Mouse (Mus musculus) liver, embryonic 14.5 days (tissue): ENCODE measurements around the gene Pttg1ip. TPM values are rescaled to one million over a fixed set of nuclear protein-coding genes. Genes with fewer than 3 reads are reported as not detected.
A peak's percentile ranks its signal among the peaks of the same experiment; 100 is the strongest.

Experiments used
- ATAC-seq: fragments of 200-750 bp; cut with Nextera tagmentation; 2 replicates; pipeline ENCODE4 v1.8.0; 2017; ENCODE audit warnings: moderate number of reproducible peaks, mild to moderate bottlenecking, moderate library complexity; ENCODE audit not compliant: insufficient read depth
- DNase-seq, 3 experiments: peaks; one replicate each; pipeline ENCODE4 v3.0.0-alpha.2; 2012 to 2013; ENCODE audit warnings: low read depth in 3 of 3, low spot score in 3 of 3
- H3K27ac ChIP-seq: fragments of 300-500 bp; sonication (generic); 2 replicates; pipeline ENCODE4 v1.5.1; 2014; ENCODE audit warnings: moderate library complexity, mild to moderate bottlenecking, control low read depth, inconsistent platforms
- H3K27me3 ChIP-seq: fragments of 300-500 bp; sonication (generic); 2 replicates; pipeline ENCODE4 v1.6.1; 2014; ENCODE audit warnings: mild to moderate bottlenecking, low read length, moderate library complexity; ENCODE audit not compliant: control insufficient read depth, insufficient read depth
- H3K36me3 ChIP-seq: fragments of 300-500 bp; sonication (generic); replicated peaks from 2 replicates; pipeline ENCODE4 v1.6.1; 2014; ENCODE audit warnings: low read depth; ENCODE audit not compliant: control insufficient read depth, insufficient read depth
- H3K4me1 ChIP-seq, 2 experiments: fragments of 200-500 bp in 1 of 2; fragments of 300-500 bp in 1 of 2; sonication (generic) in 1 of 2; replicated peaks; 2 replicates each; pipeline ENCODE4 v1.6.1; 2012 to 2014; ENCODE audit warnings: antibody characterized with exemption in 1 of 2, inconsistent platforms in 1 of 2, low read length in 1 of 2; ENCODE audit not compliant: control insufficient read depth in 2 of 2, insufficient read depth in 2 of 2
- H3K4me2 ChIP-seq: fragments of 300-500 bp; sonication (generic); 2 replicates; pipeline ENCODE4 v1.6.1; 2014; ENCODE audit warnings: low read depth, mild to moderate bottlenecking, control low read depth, moderate library complexity
- H3K4me3 ChIP-seq, 2 experiments: fragments of 200-500 bp in 1 of 2; fragments of 300-500 bp in 1 of 2; sonication (generic) in 1 of 2; 2 replicates each; pipeline ENCODE4 v1.5.1; 2012 to 2014; ENCODE audit warnings: low read depth in 2 of 2, low read length in 2 of 2, mild to moderate bottlenecking in 2 of 2, control low read depth in 1 of 2, inconsistent platforms in 1 of 2, moderate library complexity in 1 of 2; ENCODE audit not compliant: insufficient read depth in 1 of 2
- H3K9ac ChIP-seq: fragments of 300-500 bp; sonication (generic); replicated peaks from 2 replicates; pipeline ENCODE4 v1.6.1; 2014; ENCODE audit warnings: mild to moderate bottlenecking, control low read depth, moderate library complexity
- H3K9me3 ChIP-seq: fragments of 300-500 bp; sonication (generic); 2 replicates; pipeline ENCODE4 v1.6.1; 2016; ENCODE audit warnings: low read length, mixed read lengths; ENCODE audit not compliant: control insufficient read depth
- CTCF ChIP-seq: IDR thresholded peaks from 2 replicates; pipeline ENCODE4 v1.5.1; 2016; ENCODE audit warnings: antibody characterized with exemption, low read depth, control low read depth
- EP300 ChIP-seq: IDR thresholded peaks from 2 replicates; pipeline ENCODE4 v1.6.1; 2016; ENCODE audit warnings: antibody characterized with exemption, low read depth
- whole genome bisulfite sequencing: fragments of 180-500 bp; shearing (Covaris S2); extraction: QIAGEN DNeasy Blood & Tissue Kit; methylation state at CpG from one replicate; pipeline ENCODE4 v1.1.7; 2014; ENCODE audit not compliant: insufficient replicate concordance; 5-methylcytosine and 5-hydroxymethylcytosine counted together
- polyA plus RNA-seq, 2 experiments: library from polyadenylated mRNA; depleted of rRNA in 1 of 2; stranded (reverse) in 1 of 2; unstranded in 1 of 2; fragments of >200 nt; fragmentation: Nextera tagmentation in 1 of 2; extraction: Ambion mirVana in 1 of 2; gene quantifications; 2 replicates each; pipeline versions ENCODE4 v1.2.1 to v1.2.3; 2012 to 2014

Pttg1ip gene
- polyA plus RNA-seq, 2 experiments = 40.5 to 64.8 TPM

DNA sequence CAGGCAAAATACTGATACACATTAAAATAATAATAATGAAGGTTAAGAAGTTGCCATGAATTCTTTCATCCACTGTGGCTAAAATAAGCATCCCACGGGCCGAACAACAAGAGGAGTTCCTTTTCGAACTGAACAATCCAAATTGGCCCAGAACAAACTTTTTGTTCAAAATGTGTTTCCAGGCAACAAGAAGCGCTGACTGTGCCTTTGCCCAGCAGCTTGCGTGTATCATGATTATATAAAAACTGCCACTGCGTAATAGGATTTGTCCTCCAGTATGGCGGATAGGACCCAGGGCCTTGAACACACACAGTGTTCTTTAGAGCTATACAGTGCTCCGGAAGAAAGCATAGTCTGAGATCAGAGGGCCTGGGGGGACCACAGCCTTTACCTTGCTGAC is 27.1 kb downstream of the Pttg1ip start:
- H3K4me3 ChIP-seq = no peak overlapping the region
- H3K4me1 ChIP-seq = peaks cover 7 to 14% of the 10 kb centered on the region in 2 experiments
- DNase-seq (no peak), ATAC-seq (no peak)
- H3K4me2 ChIP-seq = no peak overlapping the region
- 88% methylated on average over 8 of the region's 8 CpGs for WGBS
- no peak overlapping the region for H3K27ac ChIP-seq
- TF ChIP-seq EP300 (no peak), CTCF (no peak)
- no peaks in the 10 kb centered on the region for H3K9me3 ChIP-seq
- H3K36me3 ChIP-seq = peaks cover 23% of the 10 kb centered on the region
- H3K9ac ChIP-seq = no peak overlapping the region
- H3K27me3 ChIP-seq = no peaks in the 10 kb centered on the region

DNA sequence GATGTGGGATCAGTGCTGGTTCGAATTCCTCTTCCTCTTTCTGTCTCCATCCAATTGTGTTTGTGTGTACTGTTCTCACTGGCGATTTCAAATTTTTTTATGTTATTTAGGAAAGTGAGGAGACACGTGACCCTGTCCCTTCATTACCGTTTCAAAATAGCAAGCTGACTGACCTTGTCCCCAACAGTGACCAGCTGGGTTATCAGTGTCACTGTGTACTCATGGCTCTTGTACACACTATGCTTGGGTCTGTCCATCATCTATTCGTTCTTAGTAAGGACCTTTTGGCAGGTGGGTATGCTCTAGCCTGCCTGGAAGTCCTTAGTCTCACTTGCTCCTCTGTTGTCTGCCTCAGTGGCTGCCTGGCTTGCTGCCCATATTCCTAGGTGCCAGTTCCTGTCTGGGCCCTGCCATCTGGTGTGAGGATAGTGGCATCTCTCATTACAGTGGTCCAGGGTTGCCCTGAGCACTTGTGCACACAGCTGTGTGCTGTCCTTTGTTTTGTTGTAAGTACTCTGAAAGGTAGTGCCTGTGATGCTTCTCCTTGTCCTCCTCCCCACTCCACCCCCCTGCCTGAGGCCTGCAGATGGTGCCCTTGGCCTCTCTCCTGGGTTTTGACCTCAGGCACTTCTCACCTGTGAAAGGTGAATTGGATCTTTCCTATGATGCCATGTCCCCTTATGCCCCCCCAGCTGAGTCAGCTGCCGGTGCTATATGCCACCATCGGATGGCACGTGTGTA is 28.9 kb downstream of the Pttg1ip start:
- Histone ChIP-seq H3K27ac (no peak overlapping the region), H3K4me3 (no peak overlapping the region), H3K9ac (no peak overlapping the region), H3K9me3 (no peaks in the 10 kb centered on the region), H3K36me3 (peaks cover 35% of the 10 kb centered on the region), H3K4me2 (no peak overlapping the region), H3K27me3 (no peaks in the 10 kb centered on the region), H3K4me1 (peaks cover 7 to 15% of the 10 kb centered on the region in 2 experiments)
- DNase-seq = no peak
- ATAC-seq = no peak
- no peak for TF ChIP-seq CTCF
- no peak for TF ChIP-seq EP300
- WGBS = 77% methylated on average over 8 of the region's 8 CpGs

GRCm38 (mm10) chr10:77613409-77613808 is 31.9 kb downstream of the Pttg1ip start:
- Histone ChIP-seq H3K36me3 (peaks cover 47% of the 10 kb centered on the region), H3K4me1 (peaks cover 0 to 6% of the 10 kb centered on the region in 2 experiments; a peak in 2 of 4 replicates), H3K4me3 (no peak overlapping the region), H3K27ac (no peak overlapping the region), H3K9ac (no peak overlapping the region), H3K9me3 (no peaks in the 10 kb centered on the region), H3K4me2 (no peak overlapping the region), H3K27me3 (no peaks in the 10 kb centered on the region)
- DNase-seq (no peak), ATAC-seq (0 out of 2 replicates have a peak, but pooled peaks have one; percentile 17)
- 53% methylated on average over 3 of the region's 3 CpGs for WGBS
- TF ChIP-seq CTCF (no peak), EP300 (no peak)

DNA sequence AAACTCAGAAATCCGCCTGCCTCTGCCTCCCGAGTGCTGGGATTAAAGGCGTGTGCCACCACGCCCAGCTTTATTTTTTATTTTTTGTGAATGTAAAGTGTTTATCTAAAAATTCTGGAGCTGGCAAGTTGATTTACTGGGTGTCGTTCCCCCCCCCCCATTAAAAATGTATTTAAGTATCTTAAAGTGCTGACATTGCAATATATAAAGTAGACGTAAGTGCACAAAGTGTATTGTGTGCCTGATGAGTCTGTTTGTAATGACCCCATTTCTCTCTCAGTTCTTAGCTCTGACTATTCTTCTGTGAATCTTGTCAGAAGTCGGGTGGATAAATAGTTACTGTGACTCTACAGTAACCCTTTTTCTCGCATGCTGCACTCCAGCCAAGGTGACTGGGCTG is 34.1 kb downstream of the Pttg1ip start:
- 80% methylated on average over 8 of the region's 8 CpGs for WGBS
- Histone ChIP-seq H3K36me3 (peaks cover 42% of the 10 kb centered on the region), H3K4me3 (no peak overlapping the region)

DNA sequence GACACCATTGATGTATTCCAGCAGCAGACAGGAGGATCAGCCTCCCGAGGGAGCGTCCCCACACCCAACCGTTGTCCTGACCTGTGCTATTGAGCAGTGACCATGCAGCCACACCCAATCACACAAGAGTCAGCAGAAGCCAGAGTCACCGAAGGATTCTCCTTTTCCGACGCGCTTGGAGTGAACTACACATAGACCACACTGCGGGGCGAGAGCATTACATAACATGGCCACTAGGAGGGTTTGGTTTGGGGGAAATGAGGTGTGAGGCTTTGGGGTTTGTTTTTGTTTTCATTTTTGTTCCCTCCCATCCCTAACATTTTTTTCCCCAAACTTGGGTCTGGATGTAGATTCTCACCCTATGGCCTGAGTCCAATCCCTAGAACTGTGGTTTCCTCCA is 34.6 kb downstream of the Pttg1ip start:
- DNase-seq (no peak), ATAC-seq (no peak)
- Histone ChIP-seq H3K36me3 (peaks cover 37% of the 10 kb centered on the region), H3K9ac (no peak overlapping the region), H3K4me1 (peaks cover under 1 to 6% of the 10 kb centered on the region in 2 experiments; a peak in 2 of 4 replicates), H3K4me2 (no peak overlapping the region), H3K27ac (no peak overlapping the region), H3K4me3 (no peak overlapping the region), H3K9me3 (no peaks in the 10 kb centered on the region), H3K27me3 (no peaks in the 10 kb centered on the region)
- WGBS = 88% methylated on average over 9 of the region's 9 CpGs
- peak; percentile 42 for TF ChIP-seq CTCF
- TF ChIP-seq EP300 = no peak

More for the DNA sequence above, 34.1 kb downstream of the Pttg1ip start:
- no peak for ATAC-seq
- H3K9me3 ChIP-seq = no peaks in the 10 kb centered on the region
- peaks cover 0 to 6% of the 10 kb centered on the region in 2 experiments; a peak in 2 of 4 replicates for H3K4me1 ChIP-seq
- H3K27ac ChIP-seq = no peak overlapping the region
- no peaks in the 10 kb centered on the region for H3K27me3 ChIP-seq
- no peak overlapping the region for H3K4me2 ChIP-seq
- TF ChIP-seq EP300 (no peak), CTCF (no peak)
- DNase-seq = no peak
- no peak overlapping the region for H3K9ac ChIP-seq
